Mouse (Mus musculus) liver, embryonic 14.5 days (tissue): ENCODE data around the gene Stox1.
A peak's percentile ranks its signal among the peaks of the same experiment; 100 is the strongest.

ENCODE experiments used
- CTCF ChIP-seq: IDR thresholded peaks from 2 replicates; pipeline ENCODE4 v1.5.1; 2016; ENCODE audit warnings: antibody characterized with exemption, low read depth, control low read depth
- EP300 ChIP-seq: IDR thresholded peaks from 2 replicates; pipeline ENCODE4 v1.6.1; 2016; ENCODE audit warnings: antibody characterized with exemption, low read depth

DNA sequence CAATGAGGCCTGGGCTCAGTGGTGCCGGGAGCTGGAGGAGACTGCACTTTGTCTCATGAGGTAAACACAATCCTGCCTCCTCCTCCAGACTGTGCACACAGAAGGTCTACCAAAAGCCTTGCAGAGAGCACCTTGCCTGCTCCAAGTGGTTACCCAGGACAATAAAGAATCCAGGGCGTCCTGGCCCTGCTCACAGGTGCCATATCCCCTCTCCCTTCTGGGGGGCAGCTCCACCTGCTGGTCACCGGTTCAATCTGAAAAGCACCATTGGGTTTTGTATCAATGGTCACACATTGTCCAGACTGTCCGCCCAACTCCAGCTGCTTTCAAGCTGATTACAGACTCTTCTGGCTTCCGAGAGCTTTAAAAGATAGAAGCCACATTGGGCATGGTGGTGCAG, 42.9 kb downstream of the Stox1 start:
- TF ChIP-seq CTCF (peak; percentile 70), EP300 (no peak)
